Mouse (Mus musculus) limb, embryonic 15.5 days (tissue): ENCODE results near the gene Rgmb. TPM values are rescaled to one million over a fixed set of nuclear protein-coding genes. Genes with fewer than 3 reads are reported as not detected.

ENCODE experiments used
- ATAC-seq: fragments of 200-750 bp; cut with Nextera tagmentation; 2 replicates; pipeline ENCODE4 v1.8.0; 2017; ENCODE audit warnings: low read depth, moderate TSS enrichment; ENCODE audit not compliant: insufficient number of reproducible peaks, low FRiP score, low TSS enrichment
- H3K27ac ChIP-seq: fragments of 300-500 bp; sonication (generic); 2 replicates; pipeline ENCODE4 v1.5.1; 2015; ENCODE audit warnings: moderate library complexity, mild to moderate bottlenecking, inconsistent platforms
- H3K27me3 ChIP-seq: fragments of 300-500 bp; sonication (generic); 2 replicates; pipeline ENCODE4 v1.6.1; 2015; ENCODE audit warnings: inconsistent platforms
- H3K36me3 ChIP-seq: fragments of 300-500 bp; sonication (generic); 2 replicates; pipeline ENCODE4 v1.6.1; 2015; ENCODE audit warnings: inconsistent platforms
- H3K4me1 ChIP-seq: fragments of 300-500 bp; sonication (generic); 2 replicates; pipeline ENCODE4 v1.6.1; 2015; ENCODE audit warnings: inconsistent platforms
- H3K4me2 ChIP-seq: fragments of 300-500 bp; sonication (generic); 2 replicates; pipeline ENCODE4 v1.6.1; 2015; ENCODE audit warnings: mild to moderate bottlenecking, inconsistent platforms
- H3K4me3 ChIP-seq: fragments of 300-500 bp; sonication (generic); 2 replicates; pipeline ENCODE4 v1.5.1; 2015; ENCODE audit warnings: mild to moderate bottlenecking, inconsistent platforms
- H3K9ac ChIP-seq: fragments of 300-500 bp; sonication (generic); 2 replicates; pipeline ENCODE4 v1.6.1; 2015; ENCODE audit warnings: inconsistent platforms
- H3K9me3 ChIP-seq: fragments of 300-500 bp; sonication (generic); 2 replicates; pipeline ENCODE4 v1.6.1; 2016; ENCODE audit warnings: inconsistent platforms
- WGBS: fragments of 180-500 bp; shearing (Covaris S2); methylation state at CpG from one replicate; pipeline ENCODE4 v1.1.7; 2015; 5-methylcytosine and 5-hydroxymethylcytosine counted together
- polyA plus RNA-seq: library from polyadenylated mRNA; unstranded; fragments of >200 nt; fragmentation: Nextera tagmentation; extraction: Ambion mirVana; gene quantifications from 2 replicates; pipeline ENCODE4 v1.2.1, GENCODE M21; 2015

Gene Rgmb
- polyA plus RNA-seq, 1 experiment from 2014 or later: 20.5 TPM

- WGBS: 57% methylated on average over 4 of the region's 4 CpGs
- Histone ChIP-seq H3K27me3 (no peaks in the 10 kb centered on the region), H3K4me3 (no peak overlapping the region), H3K27ac (peak overlapping the region; percentile 79), H3K4me2 (no peak overlapping the region), H3K9ac (no peak overlapping the region), H3K9me3 (no peaks in the 10 kb centered on the region), H3K36me3 (peaks cover 21% of the 10 kb centered on the region), H3K4me1 (peaks cover 46% of the 10 kb centered on the region)
- ATAC-seq: no peak
Observed at GRCm38 (mm10) chr17:15808015-15808414, 22.8 kb downstream of the Rgmb start.

- Histone ChIP-seq H3K9ac (no peak overlapping the region), H3K4me2 (no peak overlapping the region), H3K27ac (no peak overlapping the region), H3K4me3 (no peak overlapping the region), H3K9me3 (no peaks in the 10 kb centered on the region), H3K4me1 (peaks cover 41% of the 10 kb centered on the region), H3K36me3 (peaks cover 21% of the 10 kb centered on the region), H3K27me3 (no peaks in the 10 kb centered on the region)
- no peak for ATAC-seq
- WGBS: 88% methylated on average over 23 of the region's 23 CpGs
Observed at GRCm38 (mm10) chr17:15807295-15807984, 23.4 kb downstream of the Rgmb start.

GRCm38 (mm10) chr17:15804008-15804812, 26.6 kb downstream of the Rgmb start:
- Histone ChIP-seq H3K4me2 (no peak overlapping the region), H3K27me3 (no peaks in the 10 kb centered on the region), H3K9ac (no peak overlapping the region), H3K36me3 (peaks cover 21% of the 10 kb centered on the region), H3K9me3 (no peaks in the 10 kb centered on the region), H3K4me3 (no peak overlapping the region), H3K27ac (no peak overlapping the region), H3K4me1 (peaks cover 19% of the 10 kb centered on the region)
- no peak for ATAC-seq
- WGBS: 44% methylated on average over 15 of the region's 15 CpGs

- Histone ChIP-seq H3K27me3 (no peaks in the 10 kb centered on the region), H3K4me2 (no peak overlapping the region), H3K27ac (no peak overlapping the region), H3K36me3 (no peaks in the 10 kb centered on the region), H3K9me3 (no peaks in the 10 kb centered on the region), H3K4me1 (no peaks in the 10 kb centered on the region), H3K4me3 (no peak overlapping the region), H3K9ac (no peak overlapping the region)
- no peak for ATAC-seq
- 77% methylated on average over 3 of the region's 3 CpGs for WGBS
Observed at GRCm38 (mm10) chr17:15799195-15799793, 31.5 kb downstream of the Rgmb start.

GRCm38 (mm10) chr17:15790716-15791115, 40.1 kb downstream of the Rgmb start:
- Histone ChIP-seq H3K36me3 (no peaks in the 10 kb centered on the region), H3K4me1 (no peaks in the 10 kb centered on the region), H3K27me3 (no peaks in the 10 kb centered on the region), H3K9me3 (no peaks in the 10 kb centered on the region), H3K4me3 (no peak overlapping the region), H3K9ac (no peak overlapping the region), H3K4me2 (no peak overlapping the region), H3K27ac (no peak overlapping the region)
- no peak for ATAC-seq
- WGBS: 89% methylated on average over 8 of the region's 8 CpGs

GRCm38 (mm10) chr17:15787036-15787435, 43.8 kb downstream of the Rgmb start:
- no peak overlapping the region for H3K4me2 ChIP-seq
- H3K27me3 ChIP-seq: no peaks in the 10 kb centered on the region
- H3K9ac ChIP-seq: no peak overlapping the region
- no peaks in the 10 kb centered on the region for H3K36me3 ChIP-seq
- ATAC-seq: no peak
- 28% methylated on average over 3 of the region's 3 CpGs for WGBS
- H3K9me3 ChIP-seq: no peaks in the 10 kb centered on the region
- H3K4me1 ChIP-seq: no peaks in the 10 kb centered on the region
- no peak overlapping the region for H3K4me3 ChIP-seq
- no peak overlapping the region for H3K27ac ChIP-seq

- no peak overlapping the region for H3K4me2 ChIP-seq
- no peak for ATAC-seq
Observed at GRCm38 (mm10) chr17:15777979-15778378, 52.9 kb downstream of the Rgmb start.

GRCm38 (mm10) chr17:15776349-15776748, 54.5 kb downstream of the Rgmb start:
- no peak for ATAC-seq
- no peak overlapping the region for H3K27ac ChIP-seq
- H3K4me1 ChIP-seq: no peaks in the 10 kb centered on the region
- no peaks in the 10 kb centered on the region for H3K9me3 ChIP-seq
- H3K36me3 ChIP-seq: peaks cover 6% of the 10 kb centered on the region; the same call in 1 of the 2 replicates
- H3K4me2 ChIP-seq: no peak overlapping the region
- no peak overlapping the region for H3K9ac ChIP-seq
- no peaks in the 10 kb centered on the region for H3K27me3 ChIP-seq
- H3K4me3 ChIP-seq: no peak overlapping the region
- WGBS: 74% methylated on average over 5 of the region's 5 CpGs

More at GRCm38 (mm10) chr17:15777979-15778378, 52.9 kb downstream of the Rgmb start:
- no peak overlapping the region for H3K9ac ChIP-seq
- no peak overlapping the region for H3K4me3 ChIP-seq
- H3K9me3 ChIP-seq: no peaks in the 10 kb centered on the region
- no peaks in the 10 kb centered on the region for H3K4me1 ChIP-seq
- H3K27me3 ChIP-seq: no peaks in the 10 kb centered on the region
- H3K27ac ChIP-seq: no peak overlapping the region
- 0 out of 2 replicates have a peak, but pooled peaks cover under 1% of the 10 kb centered on the region for H3K36me3 ChIP-seq
- 55% methylated on average over 6 of the region's 6 CpGs for WGBS

GRCm38 (mm10) chr17:15774565-15775215, 56.1 kb downstream of the Rgmb start:
- no peak overlapping the region for H3K9ac ChIP-seq
- H3K27me3 ChIP-seq: no peaks in the 10 kb centered on the region
- H3K4me2 ChIP-seq: no peak overlapping the region
- no peaks in the 10 kb centered on the region for H3K9me3 ChIP-seq
- ATAC-seq: no peak
- no peak overlapping the region for H3K27ac ChIP-seq
- H3K4me3 ChIP-seq: no peak overlapping the region
- H3K36me3 ChIP-seq: peaks cover 15% of the 10 kb centered on the region
- WGBS: 84% methylated on average over 5 of the region's 5 CpGs
- no peaks in the 10 kb centered on the region for H3K4me1 ChIP-seq

GRCm38 (mm10) chr17:15773956-15774355, 56.9 kb downstream of the Rgmb start:
- Histone ChIP-seq H3K27ac (no peak overlapping the region), H3K4me2 (no peak overlapping the region), H3K9ac (no peak overlapping the region), H3K36me3 (peaks cover 22% of the 10 kb centered on the region), H3K4me3 (no peak overlapping the region), H3K9me3 (no peaks in the 10 kb centered on the region), H3K27me3 (no peaks in the 10 kb centered on the region), H3K4me1 (no peaks in the 10 kb centered on the region)
- ATAC-seq: no peak
- WGBS: 76% methylated on average over 6 of the region's 6 CpGs

- no peak for ATAC-seq
- H3K27ac ChIP-seq: no peak overlapping the region
- peaks cover 57% of the 10 kb centered on the region for H3K36me3 ChIP-seq
- H3K27me3 ChIP-seq: no peaks in the 10 kb centered on the region
- WGBS: 60% methylated on average over 7 of the region's 7 CpGs
- H3K4me2 ChIP-seq: no peak overlapping the region
- H3K4me3 ChIP-seq: no peak overlapping the region
- no peaks in the 10 kb centered on the region for H3K4me1 ChIP-seq
- no peak overlapping the region for H3K9ac ChIP-seq
- no peaks in the 10 kb centered on the region for H3K9me3 ChIP-seq
Observed at GRCm38 (mm10) chr17:15769081-15769724, 61.6 kb downstream of the Rgmb start.
